Mouse (Mus musculus) kidney, adult 18-20 months (tissue): ENCODE results near the gene Cilp2.
A peak's percentile ranks its signal among the peaks of the same experiment; 100 is the strongest.

ENCODE experiments used
- DNase-seq: peaks from one replicate; pipeline ENCODE4 v3.0.0; 2021

Gene Cilp2

DNA sequence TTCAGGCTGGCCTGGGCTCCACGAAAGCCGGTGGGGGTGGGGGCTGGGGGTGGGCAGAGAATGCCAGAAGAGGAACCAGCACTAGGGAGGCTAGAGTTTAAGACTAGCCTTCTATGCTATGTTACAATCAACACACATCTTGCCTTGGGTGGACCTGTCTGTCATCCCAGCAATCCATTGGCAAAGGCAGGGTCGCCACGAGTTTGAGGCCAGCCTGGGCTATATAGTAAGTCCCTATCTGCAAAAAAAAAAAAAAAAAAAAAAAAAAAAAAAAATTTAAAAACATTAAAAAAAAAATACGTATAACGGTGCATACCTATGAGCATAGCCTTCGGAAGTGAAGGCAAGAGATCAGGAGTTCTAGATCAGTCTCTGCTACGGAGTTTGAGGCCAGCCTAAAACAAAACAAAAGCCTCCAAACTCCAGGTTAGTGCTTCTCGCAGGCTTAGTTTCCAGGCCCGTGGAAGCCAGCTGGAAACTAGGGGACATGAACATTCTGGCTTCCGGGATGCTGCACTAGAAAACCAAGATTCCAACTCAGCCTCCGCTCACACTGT lies 13.5 kb upstream of the Cilp2 start:
- DNase-seq = peak; percentile 39

DNA sequence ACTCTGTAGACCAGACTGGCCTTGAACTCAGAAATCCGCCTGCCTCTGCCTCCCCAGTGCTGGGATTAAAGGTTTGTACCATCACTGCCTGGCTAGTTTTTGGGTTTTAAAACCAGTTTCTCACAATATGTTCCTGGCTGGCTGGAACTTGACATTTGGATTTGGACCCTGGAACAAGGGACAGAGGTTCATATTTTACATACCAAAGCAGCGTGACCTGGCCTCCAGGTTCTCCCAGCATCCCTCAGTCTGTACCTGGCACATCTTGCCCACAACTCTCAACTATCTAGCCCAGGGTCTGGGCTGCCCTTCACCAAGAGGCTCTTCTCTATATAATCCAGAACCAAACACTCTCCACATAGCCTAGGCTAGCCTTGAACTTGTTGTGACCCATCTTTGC lies 12.4 kb upstream of the Cilp2 start:
- no peak for DNase-seq

DNA sequence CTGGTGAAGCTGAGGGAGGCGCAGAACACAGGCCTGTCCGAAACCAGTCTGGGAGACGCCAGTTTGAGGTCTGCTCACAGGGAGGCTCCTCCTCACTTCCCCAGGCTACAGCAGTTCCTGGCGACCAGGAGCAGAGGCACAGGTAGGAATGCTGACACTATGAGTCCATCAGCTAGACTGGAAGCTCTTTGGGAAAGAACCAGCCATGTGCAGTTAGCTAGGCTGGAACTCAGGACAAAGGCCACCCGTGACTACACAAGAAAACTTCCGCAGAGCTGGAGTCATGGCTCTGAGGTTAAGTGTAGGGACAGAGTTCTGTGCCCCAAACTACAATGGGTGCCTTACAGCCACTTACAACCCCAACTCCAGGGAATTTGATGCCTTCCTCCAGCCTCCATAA lies 10.4 kb upstream of the Cilp2 start:
- DNase-seq = no peak

DNA sequence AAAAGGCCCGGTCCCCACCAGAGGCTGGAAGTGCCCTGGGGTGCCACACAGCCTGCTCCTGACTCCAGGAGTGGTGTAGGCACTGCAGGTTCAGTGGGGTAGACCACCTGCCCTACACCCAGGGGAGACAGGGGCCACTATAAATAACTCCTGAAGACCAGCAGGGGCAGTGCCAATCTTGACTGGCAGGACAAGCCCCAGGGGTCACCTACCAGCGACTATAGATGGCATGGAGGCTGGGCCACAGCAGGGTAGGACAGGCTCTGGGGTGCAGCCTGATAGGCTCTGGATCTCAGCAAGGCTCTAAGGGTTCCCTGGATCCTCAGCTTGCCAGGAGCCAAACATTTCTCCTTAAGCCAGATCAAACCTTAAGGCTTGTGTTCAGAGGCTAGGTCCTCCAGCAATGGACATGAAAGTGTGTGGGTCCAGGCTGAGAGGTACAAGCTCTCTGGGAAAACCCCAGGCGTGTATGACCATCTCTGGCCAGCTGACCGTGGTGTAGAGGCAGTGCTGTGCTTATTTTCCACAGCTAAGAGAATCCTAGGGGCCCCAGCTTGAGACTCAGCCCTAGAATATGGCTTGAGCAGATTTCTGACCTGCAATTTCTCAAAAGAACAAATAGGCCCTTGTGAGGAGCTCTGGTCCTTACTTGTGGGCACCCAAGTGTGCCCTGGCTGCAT lies 8.4 kb upstream of the Cilp2 start:
- DNase-seq = no peak

DNA sequence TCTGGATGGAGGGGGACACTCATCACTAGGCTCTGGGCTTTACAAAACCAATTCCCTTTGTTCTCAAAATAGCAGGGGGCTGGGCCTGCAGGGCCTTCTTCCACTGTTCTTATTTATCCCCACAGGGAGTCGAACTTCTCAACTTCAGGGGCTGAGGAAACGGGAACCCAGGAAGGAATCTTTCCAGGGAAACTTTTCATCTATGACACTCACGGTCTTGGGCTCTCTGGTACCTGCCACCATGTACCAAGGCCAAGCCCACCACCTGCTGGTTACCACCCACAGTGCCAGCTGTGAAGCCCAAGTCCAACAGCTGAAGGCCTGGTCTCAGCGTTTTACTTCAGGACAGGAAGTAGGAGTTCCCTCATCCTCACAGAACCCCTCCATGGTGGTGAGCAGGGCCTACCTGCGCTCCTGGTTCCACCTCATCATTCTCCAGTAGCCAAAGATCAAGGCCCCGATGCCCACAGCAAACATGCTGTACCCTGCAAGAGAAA lies 7.4 kb upstream of the Cilp2 start:
- DNase-seq = no peak

DNA sequence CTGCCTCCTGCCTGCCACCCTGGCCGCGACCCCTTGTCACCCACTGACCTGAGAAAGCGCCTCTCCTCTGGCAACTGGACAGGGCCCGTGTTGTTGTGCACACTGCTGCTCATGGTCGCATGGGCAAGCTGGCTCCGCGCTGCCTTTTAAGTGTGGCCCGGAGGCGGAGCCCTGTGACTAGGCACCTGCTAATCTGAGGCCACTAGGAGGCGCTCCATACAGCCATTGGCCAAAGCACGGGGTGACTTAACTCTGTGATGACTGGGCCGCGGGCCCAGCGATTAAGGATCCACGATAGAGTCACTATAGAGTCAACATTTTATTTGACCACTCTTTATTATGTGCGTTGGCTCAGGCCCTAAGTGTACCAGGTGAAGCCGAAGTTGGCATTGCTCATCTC lies 6.4 kb upstream of the Cilp2 start:
- peak; percentile 52 for DNase-seq

DNA sequence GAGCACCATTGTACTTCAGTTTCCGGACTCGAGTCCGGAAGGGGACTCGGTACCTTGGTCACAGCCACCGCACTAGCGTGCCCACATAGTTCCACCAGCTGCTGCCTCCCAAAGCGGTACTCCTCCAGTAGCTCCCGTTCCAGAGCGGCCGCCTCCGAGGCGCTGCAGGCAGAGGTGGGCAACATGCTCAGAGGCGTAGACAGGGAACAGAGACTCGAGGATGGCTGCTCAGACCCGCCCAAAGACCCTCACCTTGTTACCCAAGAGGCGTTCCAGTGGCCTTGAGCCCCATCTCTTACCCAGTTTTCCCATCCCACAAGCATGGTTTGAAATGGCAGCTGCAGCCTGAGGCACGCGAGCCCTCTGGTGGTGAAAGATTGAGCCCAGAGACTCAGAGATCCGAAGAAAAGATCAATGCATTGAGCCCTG lies 3.3 kb upstream of the Cilp2 start:
- peak; percentile 46 for DNase-seq

DNA sequence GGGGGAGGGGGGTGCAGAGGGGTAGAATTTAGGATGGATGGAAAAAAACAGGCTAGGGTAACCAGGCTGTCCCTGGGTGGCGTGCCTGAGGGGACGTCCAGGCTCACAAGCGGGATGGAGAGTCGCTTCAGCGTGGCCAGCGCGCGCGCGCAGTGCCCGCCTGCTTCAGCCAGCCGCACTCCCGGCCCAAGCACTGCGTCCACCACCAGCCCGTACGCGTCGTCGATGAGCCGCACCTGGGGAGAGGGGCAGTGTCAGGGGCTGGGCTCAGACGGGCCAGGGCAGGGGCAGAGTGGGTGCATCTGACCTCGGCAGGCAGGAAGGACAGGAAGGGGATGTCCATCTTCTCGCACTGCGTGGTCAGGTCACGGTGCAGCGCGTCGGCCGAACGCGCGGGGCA lies 1.4 kb upstream of the Cilp2 start:
- no peak for DNase-seq

DNA sequence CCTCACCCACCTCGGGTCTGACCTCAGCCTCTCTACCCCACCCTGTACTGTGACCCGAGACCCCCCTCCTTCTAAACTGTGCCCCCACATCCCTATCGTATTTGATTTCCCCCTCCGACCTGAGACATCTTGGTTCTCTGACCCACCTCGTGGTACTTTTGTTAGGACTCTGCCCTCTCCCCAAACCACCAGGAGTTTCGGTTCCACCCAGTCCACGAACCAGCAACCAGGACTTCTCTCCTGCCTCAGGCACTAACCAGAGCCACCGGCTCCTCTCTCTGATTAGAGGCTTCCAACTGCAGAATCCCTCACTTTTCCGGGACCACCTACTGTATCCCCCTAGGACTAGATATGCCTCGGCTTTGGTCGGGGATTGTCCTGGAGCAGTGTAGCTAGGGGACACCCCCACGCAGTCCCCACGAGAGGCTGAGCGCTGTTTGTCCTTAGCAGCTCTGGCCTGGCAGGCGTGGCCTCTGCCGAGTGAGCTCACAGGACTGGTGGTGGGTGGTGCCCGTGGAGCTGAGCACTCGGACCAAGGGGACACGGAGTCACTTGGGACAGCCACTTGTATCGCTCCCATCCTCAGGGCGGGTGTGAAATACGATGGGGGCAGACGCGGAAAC lies 868 bp upstream of the Cilp2 start:
- DNase-seq = peak; percentile 24

DNA sequence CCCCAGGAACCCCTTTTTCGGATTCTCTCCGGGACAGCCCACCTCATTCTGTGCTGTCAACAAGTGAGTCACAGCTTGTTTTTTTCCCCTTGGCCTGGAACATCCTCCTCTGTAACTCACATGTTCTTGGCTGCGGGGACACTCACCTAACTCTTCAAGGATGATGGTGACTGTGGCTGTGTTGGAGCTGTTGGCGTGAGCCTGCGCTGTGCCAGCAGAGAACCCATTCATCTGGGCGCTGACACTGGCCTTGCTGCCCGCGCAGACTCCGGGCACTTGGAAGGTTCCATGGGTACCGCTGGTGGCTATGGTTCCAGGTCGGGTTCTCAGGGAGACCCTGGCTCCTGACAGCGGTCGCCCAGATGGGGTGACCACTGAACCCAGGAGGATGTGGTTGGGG lies 3.3 kb downstream of the Cilp2 start:
- no peak for DNase-seq

DNA sequence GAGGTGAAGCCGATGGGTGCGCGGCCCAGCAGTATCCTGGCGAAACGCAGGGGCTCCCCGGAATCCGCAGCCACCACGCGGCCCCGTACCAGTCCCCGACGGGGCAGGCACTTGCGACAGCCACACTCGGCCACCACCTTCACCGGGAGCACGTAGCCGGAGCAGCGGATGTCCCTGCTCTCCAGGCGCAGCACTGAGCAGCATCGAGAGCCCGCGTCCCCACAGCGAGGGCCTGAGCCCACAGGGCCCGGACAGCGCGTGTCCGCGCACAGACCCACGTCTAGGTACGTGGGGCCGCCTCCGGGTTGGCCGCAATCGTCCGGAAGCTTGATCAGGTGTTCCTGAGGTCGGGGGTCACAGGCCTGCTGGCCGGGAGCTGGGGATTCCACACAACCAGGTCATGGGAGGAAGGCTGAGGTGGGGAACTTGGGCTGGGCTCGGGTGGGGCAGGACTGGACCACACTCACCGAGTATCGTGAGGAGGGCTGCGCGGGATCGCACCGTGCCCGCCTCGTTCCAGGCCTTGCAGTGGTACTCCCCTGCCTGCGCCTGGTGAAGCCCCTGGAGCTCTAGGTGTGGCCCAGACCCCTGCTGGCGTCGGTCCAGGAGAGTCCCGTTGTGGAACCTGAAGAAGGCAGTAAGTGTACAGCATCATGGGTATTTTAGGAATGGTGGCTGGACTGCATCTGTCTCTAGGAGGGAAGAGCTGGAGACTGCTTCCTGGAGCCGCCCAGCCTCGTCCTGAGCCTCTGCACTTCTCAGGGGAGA lies 4.5 kb downstream of the Cilp2 start:
- DNase-seq = no peak

DNA sequence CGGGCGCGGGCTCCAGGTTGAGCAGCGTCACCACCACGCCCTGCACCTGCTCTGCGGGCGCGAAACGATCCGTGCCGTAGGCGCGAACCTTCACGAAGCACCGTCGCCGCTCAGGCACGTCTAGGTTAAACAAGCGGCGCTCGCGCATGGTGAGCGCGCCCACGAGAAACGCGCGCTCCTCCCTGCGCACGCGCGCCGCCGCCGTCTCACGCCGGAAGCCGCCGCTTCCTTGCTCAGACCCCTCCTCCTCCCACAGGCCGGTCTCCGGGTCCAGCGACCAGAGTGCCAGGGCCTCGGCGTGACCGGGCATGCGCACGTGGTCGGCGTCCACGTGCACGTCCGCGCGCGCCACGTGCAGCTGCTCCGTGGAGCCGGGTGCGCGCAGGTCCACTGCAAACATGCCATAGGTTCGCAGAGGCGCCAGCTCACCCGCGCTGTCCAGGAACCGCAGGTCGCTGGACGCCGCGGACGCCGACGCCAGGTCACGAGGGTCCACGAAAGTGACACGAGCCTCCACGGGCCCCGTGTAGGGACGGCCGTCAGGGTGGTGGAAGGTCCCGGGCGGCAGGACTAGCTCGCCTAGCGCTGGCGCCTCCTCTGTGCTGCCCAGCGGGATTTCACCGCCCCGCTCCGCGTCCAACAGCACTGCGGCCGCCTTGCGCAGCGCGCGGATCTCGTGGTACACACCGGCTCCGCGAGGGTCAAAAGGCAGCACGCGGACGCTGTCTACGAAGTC lies 5.3 kb downstream of the Cilp2 start:
- peak; percentile 58 for DNase-seq

DNA sequence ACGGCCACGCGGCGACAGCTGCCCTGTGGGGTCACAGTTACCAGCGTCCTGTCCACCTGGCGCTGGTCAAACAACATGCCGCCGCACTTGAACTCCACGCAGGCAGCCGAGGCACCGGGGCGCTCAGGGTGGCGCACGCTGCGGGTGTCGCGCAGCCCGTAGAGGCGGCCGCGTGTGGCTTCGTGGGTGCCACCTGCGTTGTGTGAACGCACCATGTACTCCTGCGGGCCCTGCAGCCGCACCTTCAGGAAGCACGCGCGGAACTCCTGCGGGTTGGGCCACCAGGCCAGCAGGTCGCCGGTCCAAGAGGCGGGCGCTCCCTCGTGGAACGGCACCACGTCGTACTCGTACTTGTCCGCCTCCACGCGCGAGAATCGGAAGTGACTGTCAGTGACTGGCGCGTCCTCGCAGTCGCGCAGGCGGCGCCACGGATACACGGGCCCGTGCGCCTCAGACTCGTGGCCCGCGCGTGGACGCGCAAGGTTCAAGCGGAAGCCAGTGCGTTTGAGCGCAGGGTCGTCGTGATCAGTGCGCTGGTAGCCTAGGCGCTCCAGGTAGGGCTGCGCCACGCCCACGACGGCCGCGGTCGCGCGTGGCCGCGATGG lies 6.1 kb downstream of the Cilp2 start:
- no peak for DNase-seq

DNA sequence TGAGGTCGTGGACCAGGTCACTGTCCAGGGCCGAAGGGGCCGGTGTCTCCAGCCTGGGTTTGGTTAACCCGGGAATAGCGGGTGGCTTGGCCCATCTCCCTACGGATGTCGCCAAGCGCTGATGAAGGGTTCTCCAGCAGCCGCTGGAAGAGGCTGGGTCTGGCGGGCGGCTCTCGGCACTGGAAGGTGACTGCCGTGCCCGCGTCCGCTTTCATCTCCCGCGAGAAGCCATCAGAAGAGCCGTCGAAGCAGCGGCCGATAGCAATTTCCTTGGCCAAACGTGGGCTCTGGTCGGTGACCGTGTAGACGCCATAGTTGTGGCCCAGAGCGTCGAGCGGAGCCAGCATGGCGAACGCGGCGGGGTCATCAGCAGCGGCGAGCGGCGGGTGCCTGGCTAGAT lies 6.6 kb downstream of the Cilp2 start:
- no peak for DNase-seq

DNA sequence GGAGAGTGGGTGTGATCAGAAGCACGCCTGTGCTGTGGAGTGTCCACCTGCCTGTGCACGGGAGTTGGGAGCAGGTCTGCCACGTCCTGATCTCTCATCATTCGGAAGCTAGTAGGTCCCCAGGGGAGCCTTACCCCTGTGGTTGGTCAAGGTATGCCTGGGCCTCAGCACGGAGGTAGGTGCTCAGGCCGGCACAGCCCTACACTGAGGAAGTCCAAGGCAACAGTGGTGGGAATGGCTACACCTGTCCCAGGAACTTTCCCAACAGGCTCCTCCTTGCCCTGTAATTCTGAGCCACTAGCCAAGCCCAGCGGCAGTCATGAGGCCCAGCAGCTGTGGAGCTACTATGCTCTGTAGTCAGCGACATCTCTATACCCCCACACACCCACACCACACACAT lies 7.8 kb downstream of the Cilp2 start:
- DNase-seq = no peak

DNA sequence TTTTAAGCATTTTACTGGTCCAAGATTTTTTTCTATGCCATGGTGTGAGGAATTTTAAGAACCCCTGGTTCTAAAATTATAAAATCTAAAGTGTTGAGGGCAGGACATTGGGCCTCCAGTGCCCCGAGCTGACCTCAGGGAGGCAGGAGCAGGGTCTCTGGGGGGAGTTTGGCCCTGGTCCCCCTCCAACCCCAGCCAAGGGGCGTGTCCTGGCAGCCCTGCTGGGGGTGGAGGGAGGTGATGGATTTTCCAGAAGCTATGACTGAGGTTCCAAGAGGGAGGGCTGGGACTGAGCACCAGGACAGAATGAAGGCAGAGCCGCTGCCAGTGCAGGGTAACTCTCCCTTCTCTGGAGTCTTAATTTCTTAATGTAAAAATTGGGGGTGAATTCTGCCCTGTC lies 9.5 kb downstream of the Cilp2 start:
- no peak for DNase-seq

DNA sequence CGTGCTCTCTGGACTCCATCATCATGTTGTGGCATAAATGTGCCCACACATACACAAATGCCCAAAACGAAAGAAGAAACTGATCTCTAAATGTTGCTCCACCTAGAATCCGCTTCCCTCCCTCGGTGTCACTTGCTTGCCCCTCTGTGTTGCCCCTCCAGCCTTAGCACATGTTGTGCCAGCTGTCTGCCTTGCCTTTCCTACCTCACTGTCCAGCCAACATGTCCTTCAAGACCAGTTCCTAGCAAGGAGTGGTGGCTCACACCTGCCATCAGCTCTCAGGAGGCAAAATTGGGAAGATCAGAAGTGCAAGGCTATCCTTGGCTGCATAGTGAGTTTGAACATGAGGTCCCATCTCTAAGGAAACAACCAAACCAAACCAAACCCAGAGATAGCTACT lies 10.1 kb downstream of the Cilp2 start:
- DNase-seq = no peak

DNA sequence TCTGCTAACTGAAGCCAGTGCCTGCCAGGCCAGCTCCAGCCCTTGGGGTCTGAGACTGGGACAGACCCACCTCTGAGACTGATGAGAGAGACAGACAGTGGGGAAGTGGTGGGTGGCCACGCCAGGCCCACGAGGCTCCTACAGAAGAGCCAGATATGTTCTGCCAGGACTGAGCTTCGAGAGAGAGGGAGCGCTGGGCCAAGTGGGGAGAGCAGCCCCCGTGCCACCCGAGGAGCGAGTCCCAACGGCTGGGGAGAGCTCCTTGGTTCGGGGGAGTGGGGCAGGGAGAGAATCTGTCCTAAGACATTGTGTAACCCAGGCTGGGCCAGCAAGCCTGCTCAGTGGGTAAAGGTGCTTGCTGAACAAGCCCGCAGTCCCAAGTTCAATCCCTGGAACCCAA lies 10.5 kb downstream of the Cilp2 start:
- DNase-seq = no peak

DNA sequence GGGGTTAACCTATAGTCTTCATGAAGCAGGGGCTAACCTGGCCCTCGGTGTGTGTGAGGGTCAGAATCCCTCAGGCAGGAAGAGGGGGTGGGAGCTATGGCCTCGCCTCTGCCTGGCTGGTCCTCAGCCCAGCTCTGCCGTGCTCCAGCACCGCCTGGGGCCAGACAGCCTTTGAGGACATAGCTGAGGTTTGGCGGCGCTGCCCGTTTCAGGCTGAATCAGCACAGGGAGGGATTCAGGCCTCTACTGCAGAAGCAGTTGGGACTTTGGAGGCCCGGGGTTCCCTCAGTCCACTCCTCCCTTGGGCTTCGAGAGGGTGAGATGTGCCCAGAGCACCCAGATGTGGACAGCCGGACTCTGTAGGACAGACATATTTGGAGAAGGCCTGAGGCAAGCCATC lies 11.4 kb downstream of the Cilp2 start:
- no peak for DNase-seq

DNA sequence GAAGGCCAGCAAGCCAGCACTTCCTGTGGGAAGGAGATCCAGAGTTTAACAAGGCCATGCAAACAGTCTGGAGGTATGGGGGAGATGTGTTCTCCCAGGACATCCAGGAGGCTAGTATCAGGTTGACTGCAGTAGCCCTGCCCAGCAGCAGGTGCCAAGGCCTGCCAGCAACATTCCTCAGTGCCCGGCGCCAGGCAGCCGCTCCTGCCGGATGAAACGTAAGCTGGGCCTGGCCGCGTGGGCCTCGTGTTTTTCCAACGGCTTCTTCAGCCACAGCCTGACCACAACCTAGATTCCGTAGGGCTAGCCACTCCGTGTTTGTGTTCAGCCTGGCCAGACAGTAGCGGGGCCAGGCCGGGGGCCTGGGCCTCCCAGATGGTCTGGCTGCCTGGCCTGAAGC lies 12.8 kb downstream of the Cilp2 start:
- no peak for DNase-seq

DNA sequence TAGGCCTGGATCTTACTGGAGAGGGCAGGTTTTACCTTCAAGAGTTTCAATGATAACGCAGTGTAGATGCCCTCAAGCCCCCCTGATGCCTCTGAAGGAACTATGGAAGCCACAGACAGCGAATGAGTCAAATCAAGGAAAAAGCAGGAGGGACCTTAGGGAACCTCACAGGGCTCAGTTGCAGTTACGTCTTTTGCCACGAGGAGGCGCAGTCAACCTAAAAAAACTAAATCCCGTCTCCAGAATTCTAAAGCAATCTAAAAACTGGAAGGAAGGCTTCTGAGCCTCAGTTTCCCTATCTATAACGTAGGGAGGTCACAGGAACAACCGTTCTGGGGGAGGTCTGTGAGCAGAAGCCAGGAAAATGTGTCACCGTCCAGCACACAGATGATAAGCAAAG lies 13.3 kb downstream of the Cilp2 start:
- peak; percentile 80 for DNase-seq

DNA sequence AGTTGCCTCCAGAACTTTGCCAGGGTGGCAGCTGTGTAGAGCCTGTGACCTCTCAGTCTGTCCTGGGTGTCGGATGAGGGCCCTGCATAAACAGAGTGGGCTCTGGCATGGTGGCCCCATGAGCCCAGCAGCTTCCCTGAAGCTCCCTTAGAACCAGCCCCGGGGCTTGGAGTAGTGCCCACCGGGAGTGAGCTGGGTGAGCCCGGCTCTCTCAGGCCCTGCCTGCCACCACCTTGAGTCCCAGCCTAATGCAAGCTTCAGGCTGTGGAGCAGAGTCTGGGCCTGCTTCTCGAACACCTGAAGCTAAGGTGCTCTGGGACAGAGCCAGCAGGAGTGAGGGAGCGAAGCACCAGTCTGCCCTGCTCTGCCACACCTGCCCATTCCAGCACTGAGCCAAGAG lies 16.6 kb downstream of the Cilp2 start:
- DNase-seq = no peak
